Mouse (Mus musculus) embryonic facial prominence, embryonic 15.5 days (tissue): Measurements from ENCODE around the gene Fbxl16. TPM values are rescaled to one million over a fixed set of nuclear protein-coding genes. Genes with fewer than 3 reads are reported as not detected.

Source experiments
- ATAC-seq: fragments of 200-750 bp; cut with Nextera tagmentation; 2 replicates; pipeline ENCODE4 v1.8.0; 2017; ENCODE audit warnings: low read depth, moderate TSS enrichment; ENCODE audit not compliant: insufficient number of reproducible peaks, low FRiP score, low TSS enrichment
- H3K27ac ChIP-seq: fragments of 300-500 bp; sonication (generic); replicated peaks from 2 replicates; pipeline ENCODE4 v1.5.1; 2015; ENCODE audit warnings: mild to moderate bottlenecking, inconsistent platforms
- H3K27me3 ChIP-seq: fragments of 300-500 bp; sonication (generic); 2 replicates; pipeline ENCODE4 v1.6.1; 2015; ENCODE audit warnings: inconsistent platforms
- H3K36me3 ChIP-seq: fragments of 300-500 bp; sonication (generic); 2 replicates; pipeline ENCODE4 v1.6.1; 2015; ENCODE audit warnings: mild to moderate bottlenecking, inconsistent platforms
- H3K4me1 ChIP-seq: fragments of 300-500 bp; sonication (generic); 2 replicates; pipeline ENCODE4 v1.6.1; 2015; ENCODE audit warnings: inconsistent platforms
- H3K4me2 ChIP-seq: fragments of 300-500 bp; sonication (generic); replicated peaks from 2 replicates; pipeline ENCODE4 v1.6.1; 2015; ENCODE audit warnings: mild to moderate bottlenecking, inconsistent platforms
- H3K4me3 ChIP-seq: fragments of 300-500 bp; sonication (generic); replicated peaks from 2 replicates; pipeline ENCODE4 v1.5.1; 2015; ENCODE audit warnings: mild to moderate bottlenecking, inconsistent platforms
- H3K9ac ChIP-seq: fragments of 300-500 bp; sonication (generic); 2 replicates; pipeline ENCODE4 v1.6.1; 2015; ENCODE audit warnings: inconsistent platforms
- H3K9me3 ChIP-seq: fragments of 300-500 bp; sonication (generic); replicated peaks from 2 replicates; pipeline ENCODE4 v1.6.1; 2016; ENCODE audit warnings: inconsistent platforms
- WGBS: fragments of 180-500 bp; shearing (Covaris S2); methylation state at CpG from one replicate; pipeline ENCODE4 v1.1.7; 2015; 5-methylcytosine and 5-hydroxymethylcytosine counted together
- polyA plus RNA-seq: library from polyadenylated mRNA; unstranded; fragments of >200 nt; fragmentation: Nextera tagmentation; extraction: Ambion mirVana; gene quantifications from 2 replicates; pipeline ENCODE4 v1.2.1, GENCODE M21; 2015

The Fbxl16 gene
- polyA plus RNA-seq, 1 experiment from 2014 or later: 4.0 TPM

GRCm38 (mm10) chr17:25836397-25837075 is 27.7 kb downstream of the Fbxl16 start:
- peak overlapping the region; percentile 44 for H3K4me3 ChIP-seq
- peak overlapping the region; percentile 26; the same call in 1 of the 2 replicates for H3K9ac ChIP-seq
- peaks cover 45% of the 10 kb centered on the region for H3K36me3 ChIP-seq
- H3K27me3 ChIP-seq: no peaks in the 10 kb centered on the region
- H3K27ac ChIP-seq: peak overlapping the region; percentile 66
- WGBS: 22% methylated on average over 23 of the region's 23 CpGs
- H3K4me1 ChIP-seq: peaks cover 49% of the 10 kb centered on the region
- ATAC-seq: no peak
- peak overlapping the region; percentile 86 for H3K4me2 ChIP-seq
- H3K9me3 ChIP-seq: no peaks in the 10 kb centered on the region

- Histone ChIP-seq H3K36me3 (peaks cover 46% of the 10 kb centered on the region), H3K27me3 (no peaks in the 10 kb centered on the region), H3K4me1 (peaks cover 44% of the 10 kb centered on the region), H3K9me3 (no peaks in the 10 kb centered on the region), H3K4me2 (peak within 1 kb of the TSS; percentile 86), H3K9ac (peak within 1 kb of the TSS; percentile 26), H3K4me3 (peak within 1 kb of the TSS; percentile 44), H3K27ac (peak within 1 kb of the TSS; percentile 66)
- under 1% methylated on average over 29 of the region's 29 CpGs for WGBS
- peak; percentile 9; the same call in 1 of the 2 replicates for ATAC-seq
Measured at GRCm38 (mm10) chr17:25837076-25837410, 28.2 kb downstream of the Fbxl16 start, which contains the start of gene Rhbdl1. Gene Rhbdl1 (minus strand): TSS chr17:25837295.

- Histone ChIP-seq H3K9ac (no peak overlapping the region), H3K4me2 (peak overlapping the region; percentile 86; the same call in 1 of the 2 replicates), H3K27me3 (no peaks in the 10 kb centered on the region), H3K36me3 (peaks cover 51% of the 10 kb centered on the region), H3K9me3 (no peaks in the 10 kb centered on the region), H3K4me1 (peaks cover 42% of the 10 kb centered on the region), H3K4me3 (no peak overlapping the region), H3K27ac (0 out of 2 replicates have a peak overlapping the region, but pooled peaks have one; percentile 18)
- no peak for ATAC-seq
- 54% methylated on average over 3 of the region's 3 CpGs for WGBS
Measured at GRCm38 (mm10) chr17:25837533-25837932, 28.6 kb downstream of the Fbxl16 start.

GRCm38 (mm10) chr17:25838904-25839303 is 30.0 kb downstream of the Fbxl16 start:
- Histone ChIP-seq H3K27ac (no peak overlapping the region), H3K36me3 (peaks cover 51% of the 10 kb centered on the region), H3K9me3 (no peaks in the 10 kb centered on the region), H3K27me3 (no peaks in the 10 kb centered on the region), H3K4me1 (peaks cover 49% of the 10 kb centered on the region), H3K9ac (no peak overlapping the region), H3K4me2 (no peak overlapping the region), H3K4me3 (no peak overlapping the region)
- ATAC-seq: no peak
- WGBS: 82% methylated on average over 4 of the region's 4 CpGs

- H3K36me3 ChIP-seq: peaks cover 51% of the 10 kb centered on the region
- WGBS: 89% methylated on average over 14 of the region's 14 CpGs
- H3K27ac ChIP-seq: no peak overlapping the region
- no peak overlapping the region for H3K4me2 ChIP-seq
- no peak for ATAC-seq
- H3K4me1 ChIP-seq: peaks cover 44% of the 10 kb centered on the region
- no peak overlapping the region for H3K9ac ChIP-seq
- H3K4me3 ChIP-seq: no peak overlapping the region
- H3K27me3 ChIP-seq: no peaks in the 10 kb centered on the region
- no peaks in the 10 kb centered on the region for H3K9me3 ChIP-seq
Measured at GRCm38 (mm10) chr17:25839455-25840235, 30.8 kb downstream of the Fbxl16 start.

- Histone ChIP-seq H3K4me2 (no peak overlapping the region), H3K9me3 (no peaks in the 10 kb centered on the region), H3K36me3 (peaks cover 48% of the 10 kb centered on the region), H3K4me3 (no peak overlapping the region), H3K9ac (no peak overlapping the region), H3K4me1 (peaks cover 42% of the 10 kb centered on the region), H3K27me3 (no peaks in the 10 kb centered on the region), H3K27ac (no peak overlapping the region)
- 91% methylated on average over 6 of the region's 6 CpGs for WGBS
- ATAC-seq: no peak
Measured at GRCm38 (mm10) chr17:25840519-25840918, 31.6 kb downstream of the Fbxl16 start.

- ATAC-seq: no peak
- Histone ChIP-seq H3K4me1 (peaks cover 35% of the 10 kb centered on the region), H3K27ac (no peak within 1 kb of the TSS), H3K9ac (no peak within 1 kb of the TSS), H3K27me3 (no peaks in the 10 kb centered on the region), H3K4me2 (no peak within 1 kb of the TSS), H3K4me3 (no peak within 1 kb of the TSS), H3K36me3 (peaks cover 48% of the 10 kb centered on the region), H3K9me3 (no peaks in the 10 kb centered on the region)
- WGBS: 94% methylated on average over 22 of the region's 22 CpGs
Measured at GRCm38 (mm10) chr17:25841117-25841880, 32.4 kb downstream of the Fbxl16 start, which contains the start of gene Gm20683. Gene Gm20683 (minus strand): TSS chr17:25841763.

- no peak overlapping the region for H3K9ac ChIP-seq
- H3K9me3 ChIP-seq: no peaks in the 10 kb centered on the region
- H3K27me3 ChIP-seq: no peaks in the 10 kb centered on the region
- H3K4me1 ChIP-seq: peaks cover 23% of the 10 kb centered on the region
- H3K36me3 ChIP-seq: peaks cover 57% of the 10 kb centered on the region
- H3K27ac ChIP-seq: no peak overlapping the region
- ATAC-seq: no peak
- no peak overlapping the region for H3K4me2 ChIP-seq
- 83% methylated on average over 3 of the region's 3 CpGs for WGBS
- no peak overlapping the region for H3K4me3 ChIP-seq
Measured at GRCm38 (mm10) chr17:25842509-25842908, 33.6 kb downstream of the Fbxl16 start.

GRCm38 (mm10) chr17:25843122-25843521 is 34.2 kb downstream of the Fbxl16 start:
- H3K4me1 ChIP-seq: peaks cover 20% of the 10 kb centered on the region
- no peak overlapping the region for H3K27ac ChIP-seq
- peak overlapping the region; percentile 61; the same call in 1 of the 2 replicates for H3K9ac ChIP-seq
- no peaks in the 10 kb centered on the region for H3K27me3 ChIP-seq
- peak overlapping the region; percentile 72 for H3K4me2 ChIP-seq
- peaks cover 58% of the 10 kb centered on the region for H3K36me3 ChIP-seq
- ATAC-seq: no peak
- peak overlapping the region; percentile 91 for H3K4me3 ChIP-seq
- whole genome bisulfite sequencing: 86% methylated on average over 4 of the region's 4 CpGs
- no peaks in the 10 kb centered on the region for H3K9me3 ChIP-seq

GRCm38 (mm10) chr17:25843636-25844395 is 34.9 kb downstream of the Fbxl16 start:
- Histone ChIP-seq H3K4me1 (peaks cover 20% of the 10 kb centered on the region), H3K36me3 (peaks cover 60% of the 10 kb centered on the region), H3K27me3 (no peaks in the 10 kb centered on the region), H3K4me2 (peak overlapping the region; percentile 72), H3K4me3 (peak overlapping the region; percentile 91), H3K9ac (peak overlapping the region; percentile 61), H3K27ac (peak overlapping the region; percentile 85), H3K9me3 (no peaks in the 10 kb centered on the region)
- 2% methylated on average over 38 of the region's 38 CpGs for WGBS
- peak; percentile 45 for ATAC-seq
